Mouse (Mus musculus) left cerebral cortex, postnatal 36 days (tissue): ENCODE data around the gene Dhrs13. TPM values are rescaled to one million over a fixed set of nuclear protein-coding genes. Genes with fewer than 3 reads are reported as not detected.

Experiments
- DNase-seq, 2 experiments: peaks; one replicate each; pipeline ENCODE4 v3.0.0; 2021 to 2022; ENCODE audit warnings: low spot score in 2 of 2, mixed read lengths in 1 of 2
- intact Hi-C: fragments of 180-260 bp; cut with DNase I; formaldehyde crosslinking; loops from one replicate; pipeline ENCODE4 v1.15.1; 2025
- microRNA-seq: library from miRNA; unstranded; fragments of <30 nt; microRNA quantifications from one replicate; pipeline ENCODE4 v1.2.0, GENCODE M21; 2022
- total RNA-seq, 2 experiments: library from RNA; stranded (reverse); gene quantifications; 2 replicates each; pipeline ENCODE4 v1.2.3; 2021

Gene Dhrs13
- total RNA-seq, 2 experiments from 2014 or later: 7.2 to 8.0 TPM

GRCm38 (mm10) chr11:78074666-78075065 is 42.6 kb downstream of the Dhrs13 start:
- no peak for DNase-seq

GRCm38 (mm10) chr11:78079961-78080921 is 48.2 kb downstream of the Dhrs13 start, which contains the start of gene Eral1:
Gene Eral1, minus strand, starts transcription at chr11:78080383.
- intact Hi-C loops: loop anchor here (1.0 kb wide), 1 partner anchor 14 kb away; the partner anchor contains the start of gene Fam222b
- peak; percentile 84 to 89 for DNase-seq

More at GRCm38 (mm10) chr11:78074666-78075065, 42.6 kb downstream of the Dhrs13 start:
- intact Hi-C loops: no loop called here

GRCm38 (mm10) chr11:78083595-78083994 is 51.5 kb downstream of the Dhrs13 start:
- intact Hi-C loops: no loop called here
- no peak for DNase-seq

- no peak for DNase-seq
- intact Hi-C loops: no loop called here
These were observed 54.9 kb downstream of the Dhrs13 start for GRCm38 (mm10) chr11:78086925-78087479.

Small RNA genes within 50 kb of the gene (microRNA-seq; reads per million reads assigned to microRNA genes)
- 10.7 reads per million, percentile 30 among the genes with 10 or more reads in this experiment for gene Mir144
- not detected for gene Mir451a
- gene Mir451b: not detected

Other genes with a start within 250 kb of the Dhrs13 start
- gene Gm10277, start 244.5 kb upstream of the Dhrs13 start, total RNA-seq: not detected
- gene Pipox, start 138.2 kb upstream of the Dhrs13 start, total RNA-seq: 1 to 10 TPM in 1 of 2 experiments, under 1 TPM in 1; 0.25 to 1.4 TPM
- gene Sez6, start 101.5 kb upstream of the Dhrs13 start, total RNA-seq: 100 to 1,000 TPM; 150 to 165 TPM
- 10 to 100 TPM; 51.7 to 63.6 TPM for gene Phf12, start 49.5 kb upstream of the Dhrs13 start, total RNA-seq
- 100 to 1,000 TPM in 1 of 2 experiments, 10 to 100 TPM in 1; 89.5 to 103 TPM for gene Flot2, start 5.7 kb downstream of the Dhrs13 start, total RNA-seq
- 10 to 100 TPM; 18.9 to 19.1 TPM for gene Eral1, start 48.1 kb downstream of the Dhrs13 start, total RNA-seq
- gene Fam222b, start 62.4 kb downstream of the Dhrs13 start, total RNA-seq: 10 to 100 TPM; 29.0 to 29.7 TPM
- gene Traf4, start 133.3 kb downstream of the Dhrs13 start, total RNA-seq: 10 to 100 TPM; 10.5 to 12.5 TPM
- 1 to 10 TPM; 2.7 to 3.2 TPM for gene Nek8, start 144.4 kb downstream of the Dhrs13 start, total RNA-seq
- 10 to 100 TPM; 32.5 to 36.1 TPM for gene Tlcd1, start 144.4 kb downstream of the Dhrs13 start, total RNA-seq
- gene Rpl23a, start 151.3 kb downstream of the Dhrs13 start, total RNA-seq: 100 to 1,000 TPM; 673 to 732 TPM
- gene Rab34, start 156.2 kb downstream of the Dhrs13 start, total RNA-seq: 10 to 100 TPM; 20.5 to 28.0 TPM
- 1 to 10 TPM; 6.6 to 8.7 TPM for gene Proca1, start 161.1 kb downstream of the Dhrs13 start, total RNA-seq
- gene Sdf2, start 213.5 kb downstream of the Dhrs13 start, total RNA-seq: 10 to 100 TPM; 61.0 to 64.6 TPM
- 100 to 1,000 TPM in 1 of 2 experiments, 10 to 100 TPM in 1; 95.1 to 100 TPM for gene Supt6, start 213.7 kb downstream of the Dhrs13 start, total RNA-seq
- 100 to 1,000 TPM; 177 TPM for gene 2610507B11Rik, start 229.5 kb downstream of the Dhrs13 start, total RNA-seq